In the genomic region with DNA sequence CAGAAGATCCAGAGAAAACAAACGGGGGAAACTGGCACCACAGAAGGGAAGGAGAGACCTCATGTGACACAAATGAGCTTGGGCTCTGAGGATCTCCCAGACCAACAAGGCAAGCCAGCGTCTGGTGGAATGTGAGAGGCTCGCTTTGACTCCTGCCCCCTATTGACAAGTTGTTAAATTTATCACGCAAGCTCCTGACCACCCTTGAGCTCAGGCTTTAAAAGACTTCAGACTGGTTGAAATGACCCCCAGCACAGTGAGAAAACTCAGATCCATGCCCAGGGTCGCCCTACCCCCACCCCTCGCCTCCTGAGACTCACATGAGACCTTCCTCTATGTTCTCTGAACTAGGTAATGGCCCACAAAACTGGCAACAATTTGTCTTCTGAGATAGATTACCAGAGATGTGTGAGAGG, we compare ENCODE assay signal across 8 mouse cellular contexts. TPM values are rescaled to one million over a fixed set of nuclear protein-coding genes. Genes with fewer than 3 reads are reported as not detected.
DNase-seq lines count a peak whose midpoint lies in the region; TF ChIP-seq lines count a peak whose summit lies in the region.

A gene (plus strand): TSS at position 242 of the 416 bp plus-strand sequence.

- H3K27me3 ChIP-seq in kidney, adult 2 months (replicated peaks; ENCODE audit: control insufficient read depth, insufficient read depth, low read length) = no peaks in the 10 kb centered on the region
- H3K27me3 ChIP-seq in embryonic facial prominence, embryonic 10.5 days (replicated peaks; ENCODE audit: low read depth, poor library complexity, severe bottlenecking) = no peaks in the 10 kb centered on the region
- H3K27me3 ChIP-seq in splenic B cell, adult 2 months (ENCODE audit: control insufficient read depth, insufficient read depth, low read length, poor library complexity, severe bottlenecking) = no peaks in the 10 kb centered on the region

- H3K36me3 ChIP-seq in kidney, adult 2 months (ENCODE audit: control insufficient read depth, insufficient read depth, low read length) = no peaks in the 10 kb centered on the region; the same call in 1 of the 2 replicates
- peaks cover 24% of the 10 kb centered on the region for H3K36me3 ChIP-seq in ES-E14 (ENCODE audit: control insufficient read depth, insufficient read depth, low read length, poor library complexity, severe bottlenecking)
- peaks cover 33% of the 10 kb centered on the region for H3K36me3 ChIP-seq in embryonic facial prominence, embryonic 10.5 days (replicated peaks)
- H3K36me3 ChIP-seq in splenic B cell, adult 2 months (ENCODE audit: control insufficient read depth, insufficient read depth, low read length, poor library complexity, severe bottlenecking) = peaks cover 4% of the 10 kb centered on the region; the same call in 1 of the 2 replicates

- TF ChIP-seq CTCF in kidney, adult 2 months (conservative IDR thresholded peaks at IDR 0.05; ENCODE audit: insufficient read depth, insufficient read length, low read depth, low read length) = peak; percentile 53

- DNase-seq in kidney, adult 2 months = peak; percentile 37
- DNase-seq in kidney, adult 18-20 months = no peak
- no peak for DNase-seq in ES-E14 (ENCODE audit: low read depth, low spot score)
- peak; percentile 69 for DNase-seq in embryonic facial prominence, embryonic 10.5 days (ENCODE audit: low spot score)
- peak; percentile 44 for DNase-seq in hindlimb bud, embryonic 11.5 days (ENCODE audit: extremely low spot score, low read depth, low spot score)
- peak; percentile 61 for DNase-seq in lung, postnatal 10 days
- DNase-seq in splenic B cell, adult 2 months (ENCODE audit: low read depth, low spot score) = peak; percentile 51
- no peak for DNase-seq in urinary bladder, postnatal 10 days (ENCODE audit: low spot score)

- H3K27ac ChIP-seq in kidney, adult 2 months (ENCODE audit: insufficient read depth, low read depth, low read length) = peak within 1 kb of the TSS; percentile 61; the same call in 1 of the 2 replicates
- peak within 1 kb of the TSS; percentile 53; the same call in 1 of the 2 replicates for H3K27ac ChIP-seq in ES-E14 (ENCODE audit: insufficient read depth, low read depth, low read length, poor library complexity, severe bottlenecking)
- peak within 1 kb of the TSS; percentile 90 for H3K27ac ChIP-seq in embryonic facial prominence, embryonic 10.5 days (replicated peaks)

- H3K9ac ChIP-seq in ES-E14 (ENCODE audit: insufficient read depth, low read depth, low read length, poor library complexity, severe bottlenecking) = peak within 1 kb of the TSS; percentile 66

- H3K4me3 ChIP-seq in kidney, adult 2 months (ENCODE audit: insufficient read depth, low read depth, low read length) = peak within 1 kb of the TSS; percentile 29
- peak within 1 kb of the TSS; percentile 64 to 75 for H3K4me3 ChIP-seq in ES-E14 (ENCODE audit: insufficient read depth in 1 of 2, low read depth in 1 of 2, low read length in 2 of 2, poor library complexity in 1 of 2, severe bottlenecking in 1 of 2)
- H3K4me3 ChIP-seq in embryonic facial prominence, embryonic 10.5 days = peak within 1 kb of the TSS; percentile 70

- H3K4me1 ChIP-seq in kidney, adult 2 months (ENCODE audit: control insufficient read depth, insufficient read depth, low read length) = peaks cover 2% of the 10 kb centered on the region; the same call in 1 of the 2 replicates
- peaks cover 0 to 20% of the 10 kb centered on the region in 2 experiments; a peak in 2 of 4 replicates for H3K4me1 ChIP-seq in ES-E14 (ENCODE audit: control insufficient read depth in 2 of 2, insufficient read depth in 2 of 2, low read length in 2 of 2, poor library complexity in 1 of 2)
- H3K4me1 ChIP-seq in embryonic facial prominence, embryonic 10.5 days = peaks cover 26% of the 10 kb centered on the region

- 5% methylated on average over 6 of the region's 6 CpGs for WGBS in kidney, adult 2 months
- 3% methylated on average over 6 of the region's 6 CpGs for WGBS in embryonic facial prominence, embryonic 10.5 days

- in situ Hi-C loops in ES-E14 (cut with MboI; ENCODE audit: low sequenced_read_pairs in 2 of 2, unreplicated experiment in 2 of 2) = no loop called here

- TF ChIP-seq POLR2A in kidney, adult 2 months (IDR thresholded peaks at IDR 0.05; ENCODE audit: low read depth, low read length) = no peak

- no peaks in the 10 kb centered on the region for H3K9me3 ChIP-seq in ES-E14 (ENCODE audit: control insufficient read depth, insufficient read depth, low read depth, low read length)
- no peaks in the 10 kb centered on the region for H3K9me3 ChIP-seq in embryonic facial prominence, embryonic 10.5 days

TF ChIP-seq in ES-E14, 5 proteins besides CTCF, POLR2A, EP300 and RAD21:
- TF ChIP-seq ZNF384 (IDR thresholded peaks at IDR 0.05; ENCODE audit: low read depth, low read length) = no peak
- TF ChIP-seq MAFK (IDR thresholded peaks at IDR 0.05; ENCODE audit: insufficient read depth, low read depth, low read length) = no peak
- TF ChIP-seq HCFC1 (IDR thresholded peaks at IDR 0.05; ENCODE audit: borderline replicate concordance, insufficient read depth, low read length) = no peak
- no peak for TF ChIP-seq CHD2 (IDR thresholded peaks at IDR 0.05; ENCODE audit: low read depth, low read length)
- no peak for TF ChIP-seq ZC3H11A (IDR thresholded peaks at IDR 0.05; ENCODE audit: borderline replicate concordance, low read depth, low read length)

RNA-seq across cellular contexts. Expression of the gene that starts here (rescaled TPM):
- polyA plus RNA-seq in kidney, adult 2 months (2012; rRNA removed) = 2.0 TPM in 2 replicates
- 3.0 and 4.1 TPM in 2 replicates for total RNA-seq in ES-E14 (2012; rRNA removed)
- polyA plus RNA-seq in embryonic facial prominence, embryonic 10.5 days (2016; fragmentation: Nextera tagmentation; extraction: Ambion mirVana) = 14.0 and 16.0 TPM in 2 replicates

Comparison
In these comparisons a context has a peak if more than half of its experiments do, and no peak if none do; other contexts are left out.
1. DNase-seq: peak in kidney, adult 2 months (single experiment), embryonic facial prominence, embryonic 10.5 days (single experiment), hindlimb bud, embryonic 11.5 days (single experiment), lung, postnatal 10 days (single experiment) and splenic B cell, adult 2 months (single experiment); none in kidney, adult 18-20 months (single experiment), ES-E14 (single experiment) and urinary bladder, postnatal 10 days (single experiment).
2. Peak in every context shown above with its lines, with median percentiles within 50 percentile points of each other: H3K27ac ChIP-seq and H3K4me3 ChIP-seq.